Mouse (Mus musculus): ENCODE measurements around the gene Lrfn2. TPM values are rescaled to one million over a fixed set of nuclear protein-coding genes. Genes with fewer than 3 reads are reported as not detected.
A peak's percentile ranks its signal among the peaks of the same experiment; 100 is the strongest.

Gene Lrfn2
- polyA plus RNA-seq, 1 experiment from 2014 or later = 0.08 TPM

GRCm38 (mm10) chr17:49018774-49019488 is 86.8 kb downstream of the Lrfn2 start:
- Histone ChIP-seq H3K36me3 (ENCODE audit: control insufficient read depth, insufficient read depth) (no peaks in the 10 kb centered on the region), H3K4me2 (ENCODE audit: low read depth, low read length) (no peak overlapping the region), H3K9ac (ENCODE audit: low read length) (no peak overlapping the region), H3K27me3 (ENCODE audit: control insufficient read depth, insufficient read depth, low read length) (no peaks in the 10 kb centered on the region; the same call in 1 of the 2 replicates), H3K27ac (ENCODE audit: low read length) (no peak overlapping the region), H3K4me3 (ENCODE audit: low read length) (no peak overlapping the region), H3K9me3 (replicated peaks; ENCODE audit: control insufficient read depth, low read length) (no peaks in the 10 kb centered on the region), H3K4me1 (ENCODE audit: control insufficient read depth, insufficient read depth, low read length) (no peaks in the 10 kb centered on the region)
- ATAC-seq (replicated peaks; ENCODE audit: extremely low read depth, insufficient read depth, low FRiP score) = no peak
- 65% methylated on average over 8 of the region's 8 CpGs for WGBS

- H3K27me3 ChIP-seq (ENCODE audit: control insufficient read depth, insufficient read depth, low read length) = peaks cover 11% of the 10 kb centered on the region
- H3K4me2 ChIP-seq (ENCODE audit: low read depth, low read length) = no peak overlapping the region
- ATAC-seq (replicated peaks; ENCODE audit: extremely low read depth, insufficient read depth, low FRiP score) = peak; percentile 54
- H3K4me1 ChIP-seq (ENCODE audit: control insufficient read depth, insufficient read depth, low read length) = peaks cover 10% of the 10 kb centered on the region
- H3K36me3 ChIP-seq (ENCODE audit: control insufficient read depth, insufficient read depth) = no peaks in the 10 kb centered on the region
- no peak overlapping the region for H3K9ac ChIP-seq (ENCODE audit: low read length)
- WGBS = 32% methylated on average over 11 of the region's 11 CpGs
- H3K27ac ChIP-seq (ENCODE audit: low read length) = no peak overlapping the region
- H3K9me3 ChIP-seq (replicated peaks; ENCODE audit: control insufficient read depth, low read length) = no peaks in the 10 kb centered on the region
- no peak overlapping the region for H3K4me3 ChIP-seq (ENCODE audit: low read length)
Measured at GRCm38 (mm10) chr17:49029556-49030268, 97.5 kb downstream of the Lrfn2 start.

- no peaks in the 10 kb centered on the region for H3K36me3 ChIP-seq (ENCODE audit: control insufficient read depth, insufficient read depth)
- H3K27ac ChIP-seq (ENCODE audit: low read length) = no peak overlapping the region
- no peak overlapping the region for H3K4me2 ChIP-seq (ENCODE audit: low read depth, low read length)
- H3K9me3 ChIP-seq (replicated peaks; ENCODE audit: control insufficient read depth, low read length) = no peaks in the 10 kb centered on the region
- peaks cover 11% of the 10 kb centered on the region for H3K27me3 ChIP-seq (ENCODE audit: control insufficient read depth, insufficient read depth, low read length)
- WGBS = 85% methylated on average over 7 of the region's 7 CpGs
- peaks cover 10% of the 10 kb centered on the region for H3K4me1 ChIP-seq (ENCODE audit: control insufficient read depth, insufficient read depth, low read length)
- no peak overlapping the region for H3K9ac ChIP-seq (ENCODE audit: low read length)
- ATAC-seq (replicated peaks; ENCODE audit: extremely low read depth, insufficient read depth, low FRiP score) = no peak
- no peak overlapping the region for H3K4me3 ChIP-seq (ENCODE audit: low read length)
Measured at GRCm38 (mm10) chr17:49030269-49030615, 98.1 kb downstream of the Lrfn2 start.

GRCm38 (mm10) chr17:49030841-49031240 is 98.7 kb downstream of the Lrfn2 start:
- H3K9me3 ChIP-seq (replicated peaks; ENCODE audit: control insufficient read depth, low read length) = no peaks in the 10 kb centered on the region
- WGBS = 83% methylated on average over 5 of the region's 5 CpGs
- no peak for ATAC-seq (replicated peaks; ENCODE audit: extremely low read depth, insufficient read depth, low FRiP score)
- H3K27ac ChIP-seq (ENCODE audit: low read length) = no peak overlapping the region
- peaks cover 10% of the 10 kb centered on the region for H3K4me1 ChIP-seq (ENCODE audit: control insufficient read depth, insufficient read depth, low read length)
- H3K9ac ChIP-seq (ENCODE audit: low read length) = no peak overlapping the region
- peaks cover 11% of the 10 kb centered on the region for H3K27me3 ChIP-seq (ENCODE audit: control insufficient read depth, insufficient read depth, low read length)
- H3K4me2 ChIP-seq (ENCODE audit: low read depth, low read length) = no peak overlapping the region
- H3K4me3 ChIP-seq (ENCODE audit: low read length) = no peak overlapping the region
- H3K36me3 ChIP-seq (ENCODE audit: control insufficient read depth, insufficient read depth) = no peaks in the 10 kb centered on the region

GRCm38 (mm10) chr17:49031790-49032189 is 99.6 kb downstream of the Lrfn2 start:
- 55% methylated on average over 8 of the region's 8 CpGs for WGBS
- H3K36me3 ChIP-seq (ENCODE audit: control insufficient read depth, insufficient read depth) = no peaks in the 10 kb centered on the region

GRCm38 (mm10) chr17:49033276-49033675 is 101.1 kb downstream of the Lrfn2 start:
- no peaks in the 10 kb centered on the region for H3K36me3 ChIP-seq (ENCODE audit: control insufficient read depth, insufficient read depth)
- H3K9ac ChIP-seq (ENCODE audit: low read length) = no peak overlapping the region
- peaks cover 10% of the 10 kb centered on the region for H3K4me1 ChIP-seq (ENCODE audit: control insufficient read depth, insufficient read depth, low read length)
- peaks cover 18% of the 10 kb centered on the region for H3K27me3 ChIP-seq (ENCODE audit: control insufficient read depth, insufficient read depth, low read length)
- H3K4me3 ChIP-seq (ENCODE audit: low read length) = no peak overlapping the region
- no peak overlapping the region for H3K4me2 ChIP-seq (ENCODE audit: low read depth, low read length)
- H3K9me3 ChIP-seq (replicated peaks; ENCODE audit: control insufficient read depth, low read length) = no peaks in the 10 kb centered on the region
- no peak overlapping the region for H3K27ac ChIP-seq (ENCODE audit: low read length)
- no peak for ATAC-seq (replicated peaks; ENCODE audit: extremely low read depth, insufficient read depth, low FRiP score)

More at GRCm38 (mm10) chr17:49031790-49032189, 99.6 kb downstream of the Lrfn2 start:
- Histone ChIP-seq H3K27ac (ENCODE audit: low read length) (no peak overlapping the region), H3K9ac (ENCODE audit: low read length) (no peak overlapping the region), H3K4me1 (ENCODE audit: control insufficient read depth, insufficient read depth, low read length) (peaks cover 10% of the 10 kb centered on the region), H3K4me3 (ENCODE audit: low read length) (no peak overlapping the region), H3K9me3 (replicated peaks; ENCODE audit: control insufficient read depth, low read length) (no peaks in the 10 kb centered on the region), H3K4me2 (ENCODE audit: low read depth, low read length) (no peak overlapping the region), H3K27me3 (ENCODE audit: control insufficient read depth, insufficient read depth, low read length) (peaks cover 17% of the 10 kb centered on the region)
- no peak for ATAC-seq (replicated peaks; ENCODE audit: extremely low read depth, insufficient read depth, low FRiP score)

- Histone ChIP-seq H3K9me3 (replicated peaks; ENCODE audit: control insufficient read depth, low read length) (no peaks in the 10 kb centered on the region), H3K36me3 (ENCODE audit: control insufficient read depth, insufficient read depth) (no peaks in the 10 kb centered on the region), H3K4me2 (ENCODE audit: low read depth, low read length) (no peak overlapping the region), H3K4me1 (ENCODE audit: control insufficient read depth, insufficient read depth, low read length) (peaks cover 10% of the 10 kb centered on the region), H3K27ac (ENCODE audit: low read length) (no peak overlapping the region), H3K4me3 (ENCODE audit: low read length) (no peak overlapping the region), H3K9ac (ENCODE audit: low read length) (no peak overlapping the region), H3K27me3 (ENCODE audit: control insufficient read depth, insufficient read depth, low read length) (peaks cover 17% of the 10 kb centered on the region)
- ATAC-seq (replicated peaks; ENCODE audit: extremely low read depth, insufficient read depth, low FRiP score) = no peak
- WGBS = 40% methylated on average over 5 of the region's 5 CpGs
Measured at GRCm38 (mm10) chr17:49033686-49034250, 101.6 kb downstream of the Lrfn2 start.

GRCm38 (mm10) chr17:49035052-49035451 is 102.9 kb downstream of the Lrfn2 start:
- H3K27me3 ChIP-seq (ENCODE audit: control insufficient read depth, insufficient read depth, low read length) = peaks cover 12% of the 10 kb centered on the region
- ATAC-seq (replicated peaks; ENCODE audit: extremely low read depth, insufficient read depth, low FRiP score) = no peak
- H3K9ac ChIP-seq (ENCODE audit: low read length) = no peak overlapping the region
- peaks cover 4% of the 10 kb centered on the region for H3K4me1 ChIP-seq (ENCODE audit: control insufficient read depth, insufficient read depth, low read length)
- H3K4me2 ChIP-seq (ENCODE audit: low read depth, low read length) = no peak overlapping the region
- no peak overlapping the region for H3K27ac ChIP-seq (ENCODE audit: low read length)
- 65% methylated on average over 6 of the region's 6 CpGs for WGBS
- H3K4me3 ChIP-seq (ENCODE audit: low read length) = no peak overlapping the region
- no peaks in the 10 kb centered on the region for H3K9me3 ChIP-seq (replicated peaks; ENCODE audit: control insufficient read depth, low read length)
- no peaks in the 10 kb centered on the region for H3K36me3 ChIP-seq (ENCODE audit: control insufficient read depth, insufficient read depth)
